Mouse (Mus musculus): Measurements from ENCODE around the gene Abcb8.
"Not testable (repeated sequence)": the region's sequence is repeated elsewhere in the genome, so short reads cannot be mapped to it uniquely, and the experiment has no call there.

Gene Abcb8

GRCm38 (mm10) chr5:24396254-24396653, 2.8 kb downstream of the Abcb8 start:
- DNase-seq (ENCODE audit: low spot score), result not testable (repeated sequence)

GRCm38 (mm10) chr5:24399686-24400085, 6.2 kb downstream of the Abcb8 start:
- no peak for DNase-seq (ENCODE audit: low spot score)

- DNase-seq (ENCODE audit: low spot score), result no peak
Measured at GRCm38 (mm10) chr5:24400362-24400761, 6.9 kb downstream of the Abcb8 start.

- no peak for DNase-seq (ENCODE audit: low spot score)
Measured at GRCm38 (mm10) chr5:24400911-24401605, 7.6 kb downstream of the Abcb8 start.

GRCm38 (mm10) chr5:24401969-24402368, 8.5 kb downstream of the Abcb8 start:
- DNase-seq (ENCODE audit: low spot score), result no peak

- no peak for DNase-seq (ENCODE audit: low spot score)
Measured at GRCm38 (mm10) chr5:24404594-24405360, 11.3 kb downstream of the Abcb8 start.

- no peak for DNase-seq (ENCODE audit: low spot score)
Measured at GRCm38 (mm10) chr5:24405389-24405876, 12.0 kb downstream of the Abcb8 start.

- no peak for DNase-seq (ENCODE audit: low spot score)
Measured at GRCm38 (mm10) chr5:24408651-24409050, 15.2 kb downstream of the Abcb8 start.

- DNase-seq (ENCODE audit: low spot score), result no peak
Measured at GRCm38 (mm10) chr5:24409466-24409865, 16.0 kb downstream of the Abcb8 start.

GRCm38 (mm10) chr5:24412063-24412462, 18.6 kb downstream of the Abcb8 start:
- DNase-seq (ENCODE audit: low spot score), result no peak

- DNase-seq (ENCODE audit: low spot score), result no peak
Measured at GRCm38 (mm10) chr5:24413042-24413693, 19.7 kb downstream of the Abcb8 start, which contains the start of gene Asic3. Gene Asic3 (plus strand): TSS chr5:24413392.

- no peak for DNase-seq (ENCODE audit: low spot score)
Measured at GRCm38 (mm10) chr5:24413938-24414337, 20.5 kb downstream of the Abcb8 start.

GRCm38 (mm10) chr5:24416222-24416736, 22.8 kb downstream of the Abcb8 start:
- DNase-seq (ENCODE audit: low spot score), result peak; percentile 62

GRCm38 (mm10) chr5:24417587-24417986, 24.1 kb downstream of the Abcb8 start:
- no peak for DNase-seq (ENCODE audit: low spot score)

- DNase-seq (ENCODE audit: low spot score), result no peak
Measured at GRCm38 (mm10) chr5:24420381-24420780, 26.9 kb downstream of the Abcb8 start.

- DNase-seq (ENCODE audit: low spot score), result peak; percentile 99
Measured at GRCm38 (mm10) chr5:24423129-24424003, 29.9 kb downstream of the Abcb8 start, which contains the start of the genes Cdk5 and Slc4a2. Gene Cdk5 (minus strand): TSS chr5:24423530. Gene Slc4a2 (plus strand): TSS chr5:24423837.

GRCm38 (mm10) chr5:24424004-24424781, 30.7 kb downstream of the Abcb8 start:
- peak; percentile 60 for DNase-seq (ENCODE audit: low spot score)

- DNase-seq (ENCODE audit: low spot score), result peak; percentile 87
Measured at GRCm38 (mm10) chr5:24424861-24425411, 31.5 kb downstream of the Abcb8 start.

GRCm38 (mm10) chr5:24425421-24426036, 32.1 kb downstream of the Abcb8 start:
- DNase-seq (ENCODE audit: low spot score), result peak; percentile 72

GRCm38 (mm10) chr5:24426037-24426432, 32.6 kb downstream of the Abcb8 start:
- peak; percentile 64 for DNase-seq (ENCODE audit: low spot score)

All from testis, postnatal 14 days (tissue).